Mouse (Mus musculus): Measurements from ENCODE around the gene Ilkap. TPM values are rescaled to one million over a fixed set of nuclear protein-coding genes. Genes with fewer than 3 reads are reported as not detected.

Gene Ilkap
- total and polyA plus RNA-seq, 2 experiments from 2014 or later: 58.5 to 116 TPM

DNA sequence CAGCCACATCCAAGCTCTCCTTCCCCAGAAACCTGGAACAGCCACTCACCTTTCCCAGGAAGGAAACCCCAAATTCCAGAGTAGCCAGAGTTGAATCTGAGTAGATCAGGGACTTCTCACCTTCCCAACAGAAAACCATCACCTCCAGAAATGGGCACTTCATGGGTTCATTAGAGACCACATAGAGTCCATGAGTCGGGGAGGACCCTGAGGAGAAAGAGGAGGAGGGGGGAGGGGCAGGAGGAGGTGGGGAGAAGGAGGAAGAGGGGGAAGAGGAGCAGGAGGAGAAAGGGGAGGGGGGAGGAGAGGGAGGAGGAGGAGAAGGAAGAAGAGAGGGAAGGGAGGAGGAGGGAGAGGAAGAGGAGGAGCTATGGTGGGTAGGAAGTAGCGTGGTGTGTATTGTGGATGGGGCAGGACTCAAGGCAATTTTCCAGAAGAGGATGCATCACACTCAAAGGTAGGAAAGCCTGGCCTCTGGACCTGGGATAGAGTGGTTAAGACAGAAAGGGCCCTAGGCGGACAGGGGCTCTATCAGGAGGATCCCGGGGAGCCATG, 73.0 kb downstream of the Ilkap start:
- Histone ChIP-seq H3K9ac (replicated peaks; ENCODE audit: low read length, poor library complexity, severe bottlenecking) (no peak overlapping the region), H3K36me3 (ENCODE audit: insufficient read depth, low read length) (no peaks in the 10 kb centered on the region), H3K4me2 (ENCODE audit: low read depth, low read length, poor library complexity, severe bottlenecking) (no peak overlapping the region), H3K27me3 (ENCODE audit: insufficient read depth, low read length) (no peaks in the 10 kb centered on the region), H3K4me3 (ENCODE audit: low read depth, low read length) (no peak overlapping the region), H3K9me3 (ENCODE audit: low read length) (no peaks in the 10 kb centered on the region), H3K27ac (ENCODE audit: low read depth, low read length) (no peak overlapping the region), H3K4me1 (ENCODE audit: insufficient read depth, low read length) (no peaks in the 10 kb centered on the region)
- WGBS: 76% methylated on average over 4 of the region's 4 CpGs
- TF ChIP-seq CTCF (IDR thresholded peaks at IDR 0.05): no peak
- ATAC-seq (ENCODE audit: low FRiP score): no peak
- no peak for DNase-seq (ENCODE audit: low spot score)

DNA sequence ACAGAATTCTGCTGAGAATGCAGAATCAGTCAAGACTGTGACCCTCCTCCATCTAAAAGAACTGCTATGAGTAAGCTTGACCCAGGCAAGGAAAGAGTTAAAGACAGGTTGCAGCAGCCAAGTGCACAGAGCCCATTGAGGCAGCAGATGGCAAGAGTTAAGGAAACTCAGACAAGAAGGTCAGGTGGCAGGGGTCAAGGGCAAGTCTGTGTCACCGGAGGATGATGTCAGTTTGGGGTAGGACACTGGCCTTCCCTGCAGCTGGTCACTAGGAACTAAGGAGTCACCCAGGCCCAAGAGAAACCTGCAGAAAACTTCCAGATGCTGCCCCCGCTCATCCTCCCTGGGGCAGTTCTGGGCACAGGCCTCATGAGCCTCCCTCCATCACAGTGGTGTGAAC, 74.0 kb downstream of the Ilkap start:
- no peak for TF ChIP-seq CTCF (IDR thresholded peaks at IDR 0.05)
- ATAC-seq (ENCODE audit: low FRiP score): no peak

More for the DNA sequence above, 74.0 kb downstream of the Ilkap start:
- Histone ChIP-seq H3K9me3 (ENCODE audit: low read length) (no peaks in the 10 kb centered on the region), H3K4me3 (ENCODE audit: low read depth, low read length) (no peak overlapping the region), H3K36me3 (ENCODE audit: insufficient read depth, low read length) (no peaks in the 10 kb centered on the region), H3K27ac (ENCODE audit: low read depth, low read length) (no peak overlapping the region), H3K4me2 (ENCODE audit: low read depth, low read length, poor library complexity, severe bottlenecking) (no peak overlapping the region), H3K9ac (replicated peaks; ENCODE audit: low read length, poor library complexity, severe bottlenecking) (no peak overlapping the region), H3K4me1 (ENCODE audit: insufficient read depth, low read length) (no peaks in the 10 kb centered on the region), H3K27me3 (ENCODE audit: insufficient read depth, low read length) (no peaks in the 10 kb centered on the region)
- 73% methylated on average over 2 of the region's 2 CpGs for WGBS
- no peak for DNase-seq (ENCODE audit: low spot score)

Other genes starting within 250 kb of the Ilkap start
- 16.1 and 22.4 TPM in 2 replicates for gene Ramp1, start 219.0 kb downstream of the Ilkap start, total RNA-seq (2014; rRNA removed)
- 29.4 and 29.8 TPM in 2 replicates for gene Ramp1, start 219.0 kb downstream of the Ilkap start, polyA plus RNA-seq (2015; fragmentation: Nextera tagmentation; extraction: Ambion mirVana)
- 34.3 and 42.5 TPM in 2 replicates for gene Ube2f, start 148.5 kb downstream of the Ilkap start, total RNA-seq (2014; rRNA removed)
- 41.2 and 44.8 TPM in 2 replicates for gene Ube2f, start 148.5 kb downstream of the Ilkap start, polyA plus RNA-seq (2015; fragmentation: Nextera tagmentation; extraction: Ambion mirVana)
- gene Scly, start 100.5 kb downstream of the Ilkap start, total RNA-seq (2014; rRNA removed): 10.6 and 11.3 TPM in 2 replicates
- 10.3 and 10.7 TPM in 2 replicates for gene Scly, start 100.5 kb downstream of the Ilkap start, polyA plus RNA-seq (2015; fragmentation: Nextera tagmentation; extraction: Ambion mirVana)
- gene Espnl, start 76.7 kb downstream of the Ilkap start, total RNA-seq (2014; rRNA removed): 0.19 and 0.27 TPM in 2 replicates
- gene Espnl, start 76.7 kb downstream of the Ilkap start, polyA plus RNA-seq (2015; fragmentation: Nextera tagmentation; extraction: Ambion mirVana): 0.23 TPM in 2 replicates
- gene Klhl30, start 47.8 kb downstream of the Ilkap start, total RNA-seq (2014; rRNA removed): 0.09 and 0.16 TPM in 2 replicates
- gene Klhl30, start 47.8 kb downstream of the Ilkap start, polyA plus RNA-seq (2015; fragmentation: Nextera tagmentation; extraction: Ambion mirVana): 0.10 TPM in 1 of 2 replicates, not detected in the other
- gene Erfe, start 32.4 kb downstream of the Ilkap start, total RNA-seq (2014; rRNA removed): 0.11 TPM in 1 of 2 replicates, not detected in the other
- 0.31 and 0.45 TPM in 2 replicates for gene Erfe, start 32.4 kb downstream of the Ilkap start, polyA plus RNA-seq (2015; fragmentation: Nextera tagmentation; extraction: Ambion mirVana)
- gene Hes6, start 15.2 kb upstream of the Ilkap start, total RNA-seq (2014; rRNA removed): 105 and 119 TPM in 2 replicates
- gene Hes6, start 15.2 kb upstream of the Ilkap start, polyA plus RNA-seq (2015; fragmentation: Nextera tagmentation; extraction: Ambion mirVana): 111 and 113 TPM in 2 replicates
- gene Per2, start 60.5 kb upstream of the Ilkap start, total RNA-seq (2014; rRNA removed): 10.5 and 11.3 TPM in 2 replicates
- 3.3 and 3.8 TPM in 2 replicates for gene Per2, start 60.5 kb upstream of the Ilkap start, polyA plus RNA-seq (2015; fragmentation: Nextera tagmentation; extraction: Ambion mirVana)
- 17.3 and 18.4 TPM in 2 replicates for gene Traf3ip1, start 95.8 kb upstream of the Ilkap start, total RNA-seq (2014; rRNA removed)
- gene Traf3ip1, start 95.8 kb upstream of the Ilkap start, polyA plus RNA-seq (2015; fragmentation: Nextera tagmentation; extraction: Ambion mirVana): 6.1 and 7.0 TPM in 2 replicates
- gene Asb1, start 141.7 kb upstream of the Ilkap start, total RNA-seq (2014; rRNA removed): 29.3 and 32.1 TPM in 2 replicates
- 8.6 and 8.8 TPM in 2 replicates for gene Asb1, start 141.7 kb upstream of the Ilkap start, polyA plus RNA-seq (2015; fragmentation: Nextera tagmentation; extraction: Ambion mirVana)

All from midbrain, postnatal 0 days (tissue).